17 mouse cellular contexts compared by ENCODE assay signal in the genomic region with DNA sequence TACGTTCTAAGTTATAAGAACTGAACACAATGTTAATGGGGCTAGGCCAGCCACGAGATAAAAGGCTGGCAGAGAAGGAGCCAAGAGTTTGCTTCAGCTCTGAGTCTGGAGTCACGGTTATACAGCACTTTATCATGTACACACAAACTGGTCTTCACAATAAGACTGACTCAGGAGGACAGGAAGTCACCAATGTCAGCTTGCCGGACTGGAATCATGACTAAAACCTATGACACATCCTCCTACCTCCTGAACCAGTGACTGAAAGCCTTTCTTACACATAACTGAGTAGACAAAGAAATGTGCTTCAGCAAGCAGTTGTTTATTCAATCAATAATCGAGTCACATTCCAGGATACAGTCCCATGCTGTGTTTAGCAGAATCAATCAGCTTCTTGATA. TPM values are rescaled to one million over a fixed set of nuclear protein-coding genes. Genes with fewer than 3 reads are reported as not detected.
DNase-seq lines count a peak whose midpoint lies in the region; ATAC-seq and TF ChIP-seq lines count a peak whose summit lies in the region.
"Had no signal": no experiment of that assay in that cellular context is flagged by ENCODE, and none has a peak within 500 bp of the region (broad histone marks: within the 10 kb centered on the region; RNA-seq: fewer than 3 reads in every experiment).

No protein-coding gene starts in this region.

- TF ChIP-seq EP300 in lung, postnatal 0 days (IDR thresholded peaks at IDR 0.05): no peak

- no peaks in the 10 kb centered on the region for H3K27me3 ChIP-seq in lung, postnatal 0 days (replicated peaks; ENCODE audit: insufficient read depth, low read length)
- H3K27me3 ChIP-seq in stomach, embryonic 15.5 days (replicated peaks): no peaks in the 10 kb centered on the region
- no peaks in the 10 kb centered on the region for H3K27me3 ChIP-seq in hindbrain, embryonic 11.5 days (ENCODE audit: control insufficient read depth, insufficient read depth, low read length)
- H3K27me3 ChIP-seq in hindbrain, embryonic 13.5 days: no peaks in the 10 kb centered on the region
- H3K27me3 ChIP-seq: heart, embryonic 13.5 days; intestine, embryonic 15.5 days had no signal

- ATAC-seq in lung, postnatal 0 days: peak; percentile 41
- ATAC-seq in stomach, embryonic 15.5 days (ENCODE audit: insufficient read depth, low FRiP score, low read depth): peak; percentile 39; the same call in 1 of the 2 replicates
- no peak for ATAC-seq in hindbrain, embryonic 11.5 days (ENCODE audit: low FRiP score)
- ATAC-seq in hindbrain, embryonic 13.5 days (ENCODE audit: low FRiP score): no peak
- ATAC-seq: intestine, embryonic 15.5 days had no signal

- WGBS in lung, postnatal 0 days: 35% methylated on average over 5 of the region's 5 CpGs
- 29% methylated on average over 5 of the region's 5 CpGs for WGBS in stomach, embryonic 15.5 days
- 68% methylated on average over 5 of the region's 5 CpGs for WGBS in hindbrain, embryonic 11.5 days
- WGBS in hindbrain, embryonic 13.5 days: 53% methylated on average over 5 of the region's 5 CpGs

- no peak overlapping the region for H3K4me3 ChIP-seq in lung, postnatal 0 days (ENCODE audit: low read depth, low read length)
- H3K4me3 ChIP-seq in stomach, embryonic 15.5 days (replicated peaks): no peak overlapping the region
- no peak overlapping the region for H3K4me3 ChIP-seq in hindbrain, embryonic 11.5 days (ENCODE audit: low read depth, low read length)
- no peak overlapping the region for H3K4me3 ChIP-seq in hindbrain, embryonic 13.5 days
- H3K4me3 ChIP-seq: heart, embryonic 13.5 days; intestine, embryonic 15.5 days had no signal

- peaks cover 6% of the 10 kb centered on the region; the same call in 1 of the 2 replicates for H3K4me1 ChIP-seq in lung, postnatal 0 days (ENCODE audit: insufficient read depth, low read depth, low read length)
- peaks cover 11% of the 10 kb centered on the region; the same call in 1 of the 2 replicates for H3K4me1 ChIP-seq in stomach, embryonic 15.5 days
- no peaks in the 10 kb centered on the region for H3K4me1 ChIP-seq in hindbrain, embryonic 11.5 days (replicated peaks; ENCODE audit: control insufficient read depth, insufficient read depth, low read length)
- H3K4me1 ChIP-seq in hindbrain, embryonic 13.5 days (replicated peaks): no peaks in the 10 kb centered on the region

- no peak overlapping the region for H3K9ac ChIP-seq in lung, postnatal 0 days (replicated peaks; ENCODE audit: low read depth)
- H3K9ac ChIP-seq in stomach, embryonic 15.5 days: no peak overlapping the region
- H3K9ac ChIP-seq in hindbrain, embryonic 11.5 days (ENCODE audit: low read depth, low read length): no peak overlapping the region
- H3K9ac ChIP-seq in hindbrain, embryonic 13.5 days: no peak overlapping the region
- H3K9ac ChIP-seq: heart, embryonic 13.5 days; intestine, embryonic 15.5 days; liver, embryonic 14.5 days had no signal

- peak; percentile 61 for DNase-seq in adrenal gland, adult 2 months
- DNase-seq in adrenal gland, adult 18-20 months (ENCODE audit: low spot score in 2 of 2): no peak
- DNase-seq in lung, postnatal 0 days (ENCODE audit: low spot score): peak; percentile 57
- no peak for DNase-seq in lung, adult 18-20 months
- DNase-seq in adrenal gland, postnatal 36 days: peak; percentile 33 to 40
- DNase-seq in hindbrain, embryonic 11.5 days (ENCODE audit: low spot score): no peak
- DNase-seq: B cell, adult 2 months; cerebellum, adult 9-10 months; gastrocnemius, postnatal 36 days; layer of hippocampus, adult 9-11 months; retina, postnatal 1 day; thymus, postnatal 14 days had no signal

- H3K27ac ChIP-seq in lung, postnatal 0 days (ENCODE audit: low read length): no peak overlapping the region
- no peak overlapping the region; the same call in 1 of the 2 replicates for H3K27ac ChIP-seq in stomach, embryonic 15.5 days
- H3K27ac ChIP-seq in hindbrain, embryonic 11.5 days (ENCODE audit: low read depth, low read length): no peak overlapping the region
- no peak overlapping the region for H3K27ac ChIP-seq in hindbrain, embryonic 13.5 days
- H3K27ac ChIP-seq: heart, embryonic 13.5 days; intestine, embryonic 15.5 days; liver, embryonic 14.5 days had no signal

- H3K36me3 ChIP-seq in lung, postnatal 0 days (ENCODE audit: insufficient read depth, low read length): no peaks in the 10 kb centered on the region
- no peaks in the 10 kb centered on the region for H3K36me3 ChIP-seq in stomach, embryonic 15.5 days
- H3K36me3 ChIP-seq in hindbrain, embryonic 11.5 days (ENCODE audit: control insufficient read depth, insufficient read depth, low read length): no peaks in the 10 kb centered on the region
- H3K36me3 ChIP-seq in hindbrain, embryonic 13.5 days: no peaks in the 10 kb centered on the region
- H3K36me3 ChIP-seq: intestine, embryonic 15.5 days had no signal

- H3K4me2 ChIP-seq in lung, postnatal 0 days (replicated peaks; ENCODE audit: low read depth, low read length): no peak overlapping the region
- H3K4me2 ChIP-seq in stomach, embryonic 15.5 days: no peak overlapping the region
- no peak overlapping the region for H3K4me2 ChIP-seq in hindbrain, embryonic 11.5 days (replicated peaks; ENCODE audit: low read depth, low read length)
- no peak overlapping the region for H3K4me2 ChIP-seq in hindbrain, embryonic 13.5 days
- H3K4me2 ChIP-seq: heart, embryonic 13.5 days; intestine, embryonic 15.5 days had no signal

- H3K9me3 ChIP-seq in lung, postnatal 0 days (ENCODE audit: low read length): no peaks in the 10 kb centered on the region
- H3K9me3 ChIP-seq in stomach, embryonic 15.5 days: no peaks in the 10 kb centered on the region
- H3K9me3 ChIP-seq in hindbrain, embryonic 11.5 days (ENCODE audit: control insufficient read depth, low read length): no peaks in the 10 kb centered on the region
- H3K9me3 ChIP-seq in hindbrain, embryonic 13.5 days: no peaks in the 10 kb centered on the region
- H3K9me3 ChIP-seq: heart, embryonic 13.5 days; intestine, embryonic 15.5 days had no signal

- no peak for TF ChIP-seq CTCF in lung, postnatal 0 days (IDR thresholded peaks at IDR 0.05)

RNA-seq across cellular contexts. Expression of a gene that starts 47.2 kb away (rescaled TPM):
- 10 to 100 TPM; 38.9 to 46.4 TPM for total RNA-seq in adrenal gland, adult 2 months (2021)
- polyA plus RNA-seq in adrenal gland, adult 2 months (2012; rRNA removed): 9.2 and 10.7 TPM in 2 replicates
- total RNA-seq in adrenal gland, adult 18-20 months (2021): 10 to 100 TPM; 31.0 to 37.7 TPM
- polyA plus RNA-seq in lung, postnatal 0 days (2015; fragmentation: Nextera tagmentation; extraction: Ambion mirVana): 19.2 and 21.9 TPM in 2 replicates
- total RNA-seq in adrenal gland, postnatal 36 days (2021): 10 to 100 TPM; 49.3 to 64.5 TPM
- 12.8 and 13.8 TPM in 2 replicates for polyA plus RNA-seq in stomach, embryonic 15.5 days (2015; fragmentation: Nextera tagmentation; extraction: Ambion mirVana)
- polyA plus RNA-seq in hindbrain, embryonic 11.5 days (2014; fragmentation: Nextera tagmentation; extraction: Ambion mirVana): 7.9 and 8.8 TPM in 2 replicates
- 4.8 and 5.4 TPM in 2 replicates for polyA plus RNA-seq in hindbrain, embryonic 13.5 days (2015; fragmentation: Nextera tagmentation; extraction: Ambion mirVana)

RNA-seq across cellular contexts. Expression of a gene that starts 47.7 kb away (rescaled TPM):
- total RNA-seq in adrenal gland, adult 2 months (2021): 10 to 100 TPM; 39.3 to 40.9 TPM
- 19.1 and 23.9 TPM in 2 replicates for polyA plus RNA-seq in adrenal gland, adult 2 months (2012; rRNA removed)
- 10 to 100 TPM; 31.5 to 37.5 TPM for total RNA-seq in adrenal gland, adult 18-20 months (2021)
- polyA plus RNA-seq in lung, postnatal 0 days (2015; fragmentation: Nextera tagmentation; extraction: Ambion mirVana): 22.2 and 25.6 TPM in 2 replicates
- total RNA-seq in adrenal gland, postnatal 36 days (2021): 10 to 100 TPM; 37.8 to 38.6 TPM
- 44.4 and 48.6 TPM in 2 replicates for polyA plus RNA-seq in stomach, embryonic 15.5 days (2015; fragmentation: Nextera tagmentation; extraction: Ambion mirVana)
- polyA plus RNA-seq in hindbrain, embryonic 11.5 days (2014; fragmentation: Nextera tagmentation; extraction: Ambion mirVana): 72.9 and 76.2 TPM in 2 replicates
- polyA plus RNA-seq in hindbrain, embryonic 13.5 days (2015; fragmentation: Nextera tagmentation; extraction: Ambion mirVana): 81.9 and 89.8 TPM in 2 replicates

Comparison
In these comparisons a context has a peak if more than half of its experiments do, and no peak if none do; other contexts are left out.
1. DNase-seq: peak in adrenal gland, adult 2 months (single experiment), lung, postnatal 0 days (single experiment) and adrenal gland, postnatal 36 days (2 of 2); none in adrenal gland, adult 18-20 months (0 of 2), lung, adult 18-20 months (0 of 2) and hindbrain, embryonic 11.5 days (single experiment).
2. ATAC-seq: peak in lung, postnatal 0 days (single experiment) and stomach, embryonic 15.5 days (single experiment); none in hindbrain, embryonic 11.5 days (single experiment) and hindbrain, embryonic 13.5 days (single experiment).